Mouse (Mus musculus): ENCODE data around the gene Olfr103. TPM values are rescaled to one million over a fixed set of nuclear protein-coding genes. Genes with fewer than 3 reads are reported as not detected.

Gene Olfr103
- polyA plus RNA-seq (2016; fragmentation: Nextera tagmentation; extraction: Ambion mirVana): not detected in 2 replicates

DNA sequence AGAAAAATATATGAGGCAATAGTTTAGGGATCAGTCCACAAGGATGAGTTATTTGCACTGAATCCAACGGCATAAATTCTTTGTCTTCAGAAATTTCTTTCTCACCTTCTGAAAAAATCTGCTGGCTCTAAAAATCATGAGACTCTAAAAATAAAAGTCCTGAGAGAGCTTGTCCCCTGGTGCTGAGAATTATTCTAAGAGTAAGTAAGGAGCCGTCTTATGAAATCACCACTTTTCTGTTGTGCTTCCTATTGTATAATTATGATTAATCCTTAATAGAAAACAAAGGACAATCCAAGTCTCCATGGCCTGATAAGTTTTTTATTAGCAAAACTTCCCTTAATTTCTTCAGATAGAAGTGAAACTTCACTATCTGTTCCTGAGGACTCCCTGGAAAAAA is at the start of gene Olfr103:
Olfr103 (minus strand) TSS at position 101 of the 400 bp plus-strand sequence.
- Histone ChIP-seq H3K9ac (no peak within 1 kb of the TSS), H3K4me3 (no peak within 1 kb of the TSS), H3K27ac (no peak within 1 kb of the TSS), H3K27me3 (replicated peaks) (no peaks in the 10 kb centered on the region), H3K4me1 (no peaks in the 10 kb centered on the region), H3K9me3 (no peaks in the 10 kb centered on the region), H3K36me3 (no peaks in the 10 kb centered on the region), H3K4me2 (replicated peaks) (no peak within 1 kb of the TSS)
- WGBS: 91% methylated on average over 2 of the region's 2 CpGs
- ATAC-seq (ENCODE audit: low FRiP score, low read depth): no peak

DNA sequence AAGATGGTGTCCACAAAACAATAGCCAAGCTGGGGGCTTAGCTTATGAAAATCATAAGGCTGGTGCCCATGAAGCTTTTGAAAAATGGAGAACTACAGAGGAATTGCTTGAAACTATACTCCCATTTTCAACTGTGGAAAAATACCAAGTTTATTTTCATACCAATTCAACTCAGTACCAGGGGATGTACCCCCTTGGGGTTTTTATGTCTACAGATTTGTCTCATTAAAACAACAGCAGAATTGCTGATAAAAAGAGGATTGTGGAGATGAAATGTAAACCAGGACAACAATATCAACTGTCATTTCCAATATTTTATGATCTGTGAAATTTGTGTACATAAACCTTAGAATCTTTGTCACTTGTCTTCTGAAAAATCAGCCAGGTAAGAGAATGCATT is 39.2 kb upstream of the Olfr103 start, which contains the start of gene Olfr105-ps:
Olfr105-ps (plus strand) TSS at position 301 of the 400 bp plus-strand sequence.
- no peak within 1 kb of the TSS for H3K4me3 ChIP-seq
- no peaks in the 10 kb centered on the region for H3K27me3 ChIP-seq (replicated peaks)
- no peaks in the 10 kb centered on the region for H3K4me1 ChIP-seq
- no peak within 1 kb of the TSS for H3K27ac ChIP-seq
- no peak for ATAC-seq (ENCODE audit: low FRiP score, low read depth)
- no peaks in the 10 kb centered on the region for H3K9me3 ChIP-seq
- no peak within 1 kb of the TSS for H3K9ac ChIP-seq
- no peaks in the 10 kb centered on the region for H3K36me3 ChIP-seq
- H3K4me2 ChIP-seq (replicated peaks): no peak within 1 kb of the TSS

DNA sequence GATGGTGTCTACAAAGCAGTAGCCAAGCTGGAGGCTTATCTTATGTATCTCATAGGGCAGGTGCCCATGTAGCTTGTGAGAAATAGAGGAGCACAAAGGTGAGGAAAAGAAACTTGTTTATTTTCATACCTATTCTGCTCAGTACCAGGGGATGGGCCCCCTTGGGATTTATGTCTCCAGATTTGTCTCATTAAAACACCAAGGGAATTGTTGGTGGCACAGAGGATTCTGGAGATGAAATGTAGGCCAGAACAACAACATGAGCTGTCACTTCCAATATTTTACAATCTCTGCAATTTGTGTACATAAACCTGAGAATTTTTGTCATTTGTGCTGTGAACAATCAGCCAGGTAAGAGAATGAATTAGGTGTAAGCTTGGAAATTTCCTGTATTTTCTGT is 19.8 kb upstream of the Olfr103 start, which contains the start of gene Olfr104-ps:
Olfr104-ps (plus strand) TSS at position 301 of the 400 bp plus-strand sequence.
- no peaks in the 10 kb centered on the region for H3K27me3 ChIP-seq (replicated peaks)
- no peaks in the 10 kb centered on the region for H3K4me1 ChIP-seq
- no peak within 1 kb of the TSS for H3K27ac ChIP-seq
- no peaks in the 10 kb centered on the region for H3K9me3 ChIP-seq
- no peak within 1 kb of the TSS for H3K4me3 ChIP-seq
- H3K9ac ChIP-seq: no peak within 1 kb of the TSS
- H3K36me3 ChIP-seq: no peaks in the 10 kb centered on the region
- no peak within 1 kb of the TSS for H3K4me2 ChIP-seq (replicated peaks)
- ATAC-seq (ENCODE audit: low FRiP score, low read depth): no peak

DNA sequence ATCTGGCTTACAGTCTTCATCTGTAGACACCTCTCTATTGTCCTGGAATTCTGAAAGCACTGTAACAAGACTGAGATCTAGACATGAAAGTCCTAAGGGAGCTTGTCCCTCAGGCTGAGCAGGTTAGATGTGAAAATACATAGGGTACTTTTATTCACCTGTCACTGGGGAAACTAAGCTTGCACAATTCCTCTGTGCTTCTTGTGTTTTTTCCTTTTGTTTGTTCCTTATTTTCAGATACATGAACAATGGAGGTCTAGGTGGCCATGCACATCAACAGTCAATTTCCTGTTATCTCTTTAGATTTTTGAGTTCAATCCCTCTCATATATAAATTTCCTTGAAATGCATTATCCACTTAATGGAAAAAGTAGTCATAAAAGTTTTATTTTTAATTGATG is 22.5 kb downstream of the Olfr103 start, which contains the start of gene Olfr102:
Olfr102 (minus strand) TSS at position 101 of the 400 bp plus-strand sequence.
- ATAC-seq (ENCODE audit: low FRiP score, low read depth): no peak
- Histone ChIP-seq H3K27me3 (replicated peaks) (no peaks in the 10 kb centered on the region), H3K4me3 (no peak within 1 kb of the TSS), H3K36me3 (no peaks in the 10 kb centered on the region), H3K4me1 (no peaks in the 10 kb centered on the region), H3K27ac (no peak within 1 kb of the TSS), H3K4me2 (replicated peaks) (no peak within 1 kb of the TSS), H3K9me3 (no peaks in the 10 kb centered on the region), H3K9ac (no peak within 1 kb of the TSS)

DNA sequence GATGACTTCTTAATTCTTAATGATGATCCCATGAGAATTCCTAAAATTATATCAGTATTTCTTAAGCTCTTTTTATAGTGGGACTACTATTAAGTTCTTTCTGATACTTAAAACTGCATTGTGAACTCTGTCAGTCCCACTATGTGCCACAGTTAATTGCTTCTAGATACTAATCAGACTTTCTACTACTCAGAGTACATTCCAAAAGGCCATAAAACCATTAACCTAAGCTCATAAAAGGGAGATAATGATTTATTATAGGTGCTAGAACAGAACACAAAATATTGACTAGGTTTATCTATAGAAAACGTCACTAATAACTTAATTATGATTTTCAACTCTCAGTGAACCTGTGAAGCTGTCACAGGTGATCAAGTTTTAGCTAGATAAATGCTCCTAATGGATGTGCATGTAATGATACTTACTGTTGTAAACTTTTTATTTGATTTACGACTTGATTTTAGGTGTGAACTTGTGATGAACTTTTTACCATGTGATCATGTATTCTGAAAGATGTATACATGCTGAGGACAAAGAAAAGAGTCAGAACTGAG is 29.3 kb downstream of the Olfr103 start:
- H3K4me1 ChIP-seq: no peaks in the 10 kb centered on the region
- no peaks in the 10 kb centered on the region for H3K36me3 ChIP-seq
- H3K4me2 ChIP-seq (replicated peaks): no peak overlapping the region
- H3K9ac ChIP-seq: no peak overlapping the region
- ATAC-seq (ENCODE audit: low FRiP score, low read depth): no peak
- WGBS: 47% methylated on average over 2 of the region's 2 CpGs
- H3K4me3 ChIP-seq: no peak overlapping the region
- no peaks in the 10 kb centered on the region for H3K27me3 ChIP-seq (replicated peaks)
- H3K9me3 ChIP-seq: no peaks in the 10 kb centered on the region
- H3K27ac ChIP-seq: no peak overlapping the region

DNA sequence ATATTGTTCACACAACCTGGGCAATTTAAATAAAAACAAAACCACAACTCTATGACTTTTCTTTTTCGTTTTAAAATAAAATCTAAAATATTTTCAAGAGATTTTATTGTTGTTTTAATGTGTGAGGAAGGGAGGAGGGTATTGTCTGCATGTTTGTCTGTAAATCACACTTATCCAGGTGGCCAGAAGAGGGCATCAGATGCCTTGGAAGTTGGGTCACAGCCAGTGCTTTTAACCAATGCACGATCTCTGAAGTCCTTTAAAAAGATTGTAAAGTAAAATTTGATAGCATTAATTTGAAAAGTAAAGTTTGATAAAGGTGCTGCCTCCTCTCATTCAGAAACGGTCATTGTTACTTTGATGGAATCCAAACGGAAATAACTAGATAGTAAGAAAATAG is 31.0 kb downstream of the Olfr103 start:
- Histone ChIP-seq H3K36me3 (no peaks in the 10 kb centered on the region), H3K4me1 (no peaks in the 10 kb centered on the region), H3K27me3 (replicated peaks) (no peaks in the 10 kb centered on the region), H3K9me3 (no peaks in the 10 kb centered on the region), H3K9ac (no peak overlapping the region), H3K27ac (no peak overlapping the region), H3K4me2 (replicated peaks) (no peak overlapping the region), H3K4me3 (no peak overlapping the region)
- ATAC-seq (ENCODE audit: low FRiP score, low read depth): no peak
- 43% methylated on average over 4 of the region's 4 CpGs for WGBS

DNA sequence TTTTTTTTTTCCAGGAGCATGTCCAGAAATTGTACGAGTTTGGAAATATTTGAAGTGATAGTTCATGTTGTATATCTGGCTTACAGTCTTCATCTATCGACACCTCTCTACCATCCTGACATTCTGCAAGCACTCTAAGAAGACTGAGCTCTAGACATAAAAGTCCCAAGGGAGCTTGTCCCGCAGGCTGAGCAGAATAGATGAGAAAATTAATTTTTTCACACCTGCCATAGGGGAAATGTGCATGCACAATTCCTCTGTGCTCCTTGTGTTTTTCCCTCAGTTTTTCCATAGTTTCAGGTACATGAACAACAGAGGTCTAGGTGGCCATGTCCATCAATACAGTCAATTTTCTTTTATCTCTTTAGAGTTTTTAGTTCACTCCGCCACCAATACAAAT is 35.3 kb downstream of the Olfr103 start, which contains the start of gene Olfr101:
Olfr101 (minus strand) TSS at position 101 of the 400 bp plus-strand sequence.
- H3K36me3 ChIP-seq: no peaks in the 10 kb centered on the region
- no peak for ATAC-seq (ENCODE audit: low FRiP score, low read depth)
- H3K4me3 ChIP-seq: no peak within 1 kb of the TSS
- no peak within 1 kb of the TSS for H3K9ac ChIP-seq
- no peak within 1 kb of the TSS for H3K27ac ChIP-seq
- H3K4me1 ChIP-seq: no peaks in the 10 kb centered on the region
- no peaks in the 10 kb centered on the region for H3K27me3 ChIP-seq (replicated peaks)
- H3K9me3 ChIP-seq: no peaks in the 10 kb centered on the region
- no peak within 1 kb of the TSS for H3K4me2 ChIP-seq (replicated peaks)
- WGBS: 81% methylated on average over 4 of the region's 4 CpGs

Other genes with a start within 250 kb of the Olfr103 start
- gene Olfr91, start 241.4 kb downstream of the Olfr103 start, polyA plus RNA-seq (2016; fragmentation: Nextera tagmentation; extraction: Ambion mirVana): not detected in 2 replicates
- not detected in 2 replicates for gene Olfr92, start 219.6 kb downstream of the Olfr103 start, polyA plus RNA-seq (2016; fragmentation: Nextera tagmentation; extraction: Ambion mirVana)
- not detected in 2 replicates for gene Olfr93, start 178.2 kb downstream of the Olfr103 start, polyA plus RNA-seq (2016; fragmentation: Nextera tagmentation; extraction: Ambion mirVana)
- not detected in 2 replicates for gene Ubd, start 145.8 kb downstream of the Olfr103 start, polyA plus RNA-seq (2016; fragmentation: Nextera tagmentation; extraction: Ambion mirVana)
- not detected in 2 replicates for gene Olfr94, start 138.7 kb downstream of the Olfr103 start, polyA plus RNA-seq (2016; fragmentation: Nextera tagmentation; extraction: Ambion mirVana)
- not detected in 2 replicates for gene Olfr95, start 126.6 kb downstream of the Olfr103 start, polyA plus RNA-seq (2016; fragmentation: Nextera tagmentation; extraction: Ambion mirVana)
- gene Olfr96, start 119.6 kb downstream of the Olfr103 start, polyA plus RNA-seq (2016; fragmentation: Nextera tagmentation; extraction: Ambion mirVana): not detected in 2 replicates
- not detected in 2 replicates for gene Olfr97, start 102.4 kb downstream of the Olfr103 start, polyA plus RNA-seq (2016; fragmentation: Nextera tagmentation; extraction: Ambion mirVana)
- gene Olfr98, start 75.9 kb downstream of the Olfr103 start, polyA plus RNA-seq (2016; fragmentation: Nextera tagmentation; extraction: Ambion mirVana): not detected in 2 replicates
- 0.64 and 1.1 TPM in 2 replicates for gene H2-M3, start 69.5 kb downstream of the Olfr103 start, polyA plus RNA-seq (2016; fragmentation: Nextera tagmentation; extraction: Ambion mirVana)
- gene Olfr99, start 56.2 kb downstream of the Olfr103 start, polyA plus RNA-seq (2016; fragmentation: Nextera tagmentation; extraction: Ambion mirVana): not detected in 2 replicates
- gene Olfr101, start 35.4 kb downstream of the Olfr103 start, polyA plus RNA-seq (2016; fragmentation: Nextera tagmentation; extraction: Ambion mirVana): not detected in 2 replicates
- gene Olfr102, start 22.6 kb downstream of the Olfr103 start, polyA plus RNA-seq (2016; fragmentation: Nextera tagmentation; extraction: Ambion mirVana): not detected in 2 replicates
- not detected in 2 replicates for gene Olfr104-ps, start 19.9 kb upstream of the Olfr103 start, polyA plus RNA-seq (2016; fragmentation: Nextera tagmentation; extraction: Ambion mirVana)
- gene Olfr105-ps, start 39.3 kb upstream of the Olfr103 start, polyA plus RNA-seq (2016; fragmentation: Nextera tagmentation; extraction: Ambion mirVana): not detected in 2 replicates
- gene Olfr106-ps, start 50.7 kb upstream of the Olfr103 start, polyA plus RNA-seq (2016; fragmentation: Nextera tagmentation; extraction: Ambion mirVana): not detected in 2 replicates
- gene Olfr107, start 59.5 kb upstream of the Olfr103 start, polyA plus RNA-seq (2016; fragmentation: Nextera tagmentation; extraction: Ambion mirVana): not detected in 2 replicates
- gene Olfr108, start 105.8 kb upstream of the Olfr103 start, polyA plus RNA-seq (2016; fragmentation: Nextera tagmentation; extraction: Ambion mirVana): not detected in 2 replicates
- gene Olfr109, start 119.2 kb upstream of the Olfr103 start, polyA plus RNA-seq (2016; fragmentation: Nextera tagmentation; extraction: Ambion mirVana): not detected in 2 replicates
- gene H2-M2, start 143.9 kb upstream of the Olfr103 start, polyA plus RNA-seq (2016; fragmentation: Nextera tagmentation; extraction: Ambion mirVana): not detected in 2 replicates
- gene Olfr110, start 152.8 kb upstream of the Olfr103 start, polyA plus RNA-seq (2016; fragmentation: Nextera tagmentation; extraction: Ambion mirVana): not detected in 2 replicates
- not detected in 2 replicates for gene Olfr111, start 168.3 kb upstream of the Olfr103 start, polyA plus RNA-seq (2016; fragmentation: Nextera tagmentation; extraction: Ambion mirVana)
- not detected in 2 replicates for gene Olfr112, start 229.8 kb upstream of the Olfr103 start, polyA plus RNA-seq (2016; fragmentation: Nextera tagmentation; extraction: Ambion mirVana)
- gene Olfr113, start 238.0 kb upstream of the Olfr103 start, polyA plus RNA-seq (2016; fragmentation: Nextera tagmentation; extraction: Ambion mirVana): not detected in 2 replicates